Mouse (Mus musculus) CH12.LX (cell line): Measurements from ENCODE around the gene Tulp2. TPM values are rescaled to one million over a fixed set of nuclear protein-coding genes. Genes with fewer than 3 reads are reported as not detected.

Experiments used
- DNase-seq: peaks from one replicate; pipeline ENCODE4 v3.0.0-alpha.2; 2013; ENCODE audit errors: extremely low read depth
- H3K27ac ChIP-seq: 2 replicates; pipeline ENCODE4 v1.5.1; 2012; ENCODE audit warnings: low read depth, mild to moderate bottlenecking, control low read depth, moderate library complexity; ENCODE audit not compliant: insufficient read depth
- H3K27me3 ChIP-seq: replicated peaks from 2 replicates; pipeline ENCODE3; 2012; ENCODE audit warnings: inconsistent platforms
- H3K36me3 ChIP-seq, 2 experiments: replicated peaks in 1 of 2; 2 replicates each; pipeline versions ENCODE3 to v1.6.1; 2012; ENCODE audit warnings: inconsistent platforms in 1 of 2, low read length in 1 of 2, mild to moderate bottlenecking in 1 of 2, mixed read lengths in 1 of 2, moderate library complexity in 1 of 2; ENCODE audit not compliant: control insufficient read depth in 1 of 2, insufficient read depth in 1 of 2
- H3K4me1 ChIP-seq, 2 experiments: 2 replicates each; pipeline ENCODE4 v1.6.1; 2012; ENCODE audit warnings: inconsistent platforms in 1 of 2, moderate library complexity in 1 of 2; ENCODE audit not compliant: insufficient read depth in 2 of 2, control insufficient read depth in 1 of 2
- H3K4me2 ChIP-seq: 2 replicates; pipeline ENCODE4 v1.6.1; 2012; ENCODE audit warnings: low read depth, mild to moderate bottlenecking, control low read depth; ENCODE audit not compliant: poor library complexity, insufficient read depth, severe bottlenecking
- H3K4me3 ChIP-seq, 3 experiments: fragments of 150-350 bp in 1 of 3; sonication (generic) in 1 of 3; replicated peaks in 1 of 3; 2 replicates each; pipeline versions ENCODE3 to v1.5.1; 2011 to 2012; ENCODE audit warnings: low read depth in 2 of 3, low read length in 2 of 3, mild to moderate bottlenecking in 2 of 3, moderate library complexity in 2 of 3, control low read depth in 1 of 3, improper control_type of control experiment in 1 of 3, inconsistent platforms in 1 of 3, mixed read lengths in 1 of 3; ENCODE audit not compliant: poor library complexity in 1 of 3
- H3K79me2 ChIP-seq: replicated peaks from 2 replicates; pipeline ENCODE4 v1.6.1; 2012; ENCODE audit warnings: mild to moderate bottlenecking, moderate library complexity; ENCODE audit not compliant: control insufficient read depth, poor library complexity, insufficient read depth, severe bottlenecking; ENCODE audit errors: extremely low read depth
- H3K9ac ChIP-seq: 2 replicates; pipeline ENCODE4 v1.6.1; 2012; ENCODE audit warnings: low read depth, mild to moderate bottlenecking, control low read depth, moderate library complexity; ENCODE audit not compliant: insufficient read depth
- H3K9me3 ChIP-seq: replicated peaks from 2 replicates; pipeline ENCODE3; 2012; ENCODE audit warnings: low read length, inconsistent platforms, mixed read lengths
- BHLHE40 ChIP-seq: IDR thresholded peaks from 2 replicates; pipeline ENCODE4 v1.6.1; 2011; ENCODE audit warnings: mild to moderate bottlenecking, low read depth, low read length, improper control_type of control experiment
- CHD1 ChIP-seq: IDR thresholded peaks from 2 replicates; pipeline ENCODE4 v1.6.1; 2012; ENCODE audit warnings: low read depth, low read length, improper control_type of control experiment, inconsistent platforms
- CHD2 ChIP-seq: IDR thresholded peaks from 2 replicates; pipeline ENCODE4 v1.6.1; 2011; ENCODE audit warnings: low read length, improper control_type of control experiment
- ELF1 ChIP-seq: IDR thresholded peaks from 2 replicates; pipeline ENCODE4 v1.6.1; 2014; ENCODE audit warnings: low read depth, mild to moderate bottlenecking, inconsistent platforms, low read length, improper control_type of control experiment
- EP300 ChIP-seq: IDR thresholded peaks from 2 replicates; pipeline ENCODE4 v1.6.1; 2011; ENCODE audit warnings: low read length, improper control_type of control experiment
- ETS1 ChIP-seq: conservative IDR thresholded peaks from 2 replicates; pipeline ENCODE4 v1.6.1; 2012; ENCODE audit warnings: low read depth, mild to moderate bottlenecking, inconsistent platforms, low read length, improper control_type of control experiment, moderate library complexity
- HCFC1 ChIP-seq: IDR thresholded peaks from 2 replicates; pipeline ENCODE4 v1.6.1; 2012; ENCODE audit warnings: low read depth, mild to moderate bottlenecking, inconsistent platforms, low read length, improper control_type of control experiment
- IRF4 ChIP-seq: IDR thresholded peaks from 2 replicates; pipeline ENCODE4 v1.6.1; 2014; ENCODE audit warnings: low read depth, mild to moderate bottlenecking, inconsistent platforms, low read length, improper control_type of control experiment
- JUN ChIP-seq: IDR thresholded peaks from 2 replicates; pipeline ENCODE4 v1.6.1; 2011; ENCODE audit warnings: low read depth, mild to moderate bottlenecking, low read length, improper control_type of control experiment, moderate library complexity; ENCODE audit not compliant: insufficient read depth
- JUND ChIP-seq: conservative IDR thresholded peaks from 2 replicates; pipeline ENCODE4 v1.6.1; 2011; ENCODE audit warnings: low read depth, low read length, improper control_type of control experiment
- KAT2A ChIP-seq: IDR thresholded peaks from 2 replicates; pipeline ENCODE4 v1.6.1; 2012; ENCODE audit warnings: low read length, improper control_type of control experiment, inconsistent platforms; ENCODE audit not compliant: insufficient replicate concordance
- MAX ChIP-seq: IDR thresholded peaks from 2 replicates; pipeline ENCODE4 v1.6.1; 2011; ENCODE audit warnings: low read length, improper control_type of control experiment
- MAZ ChIP-seq: IDR thresholded peaks from 2 replicates; pipeline ENCODE4 v1.6.1; 2012; ENCODE audit warnings: low read depth, mild to moderate bottlenecking, inconsistent platforms, low read length, improper control_type of control experiment, moderate library complexity
- MEF2A ChIP-seq: IDR thresholded peaks from 2 replicates; pipeline ENCODE4 v1.6.1; 2014; ENCODE audit warnings: low read depth, mild to moderate bottlenecking, inconsistent platforms, low read length, improper control_type of control experiment, borderline replicate concordance
- MXI1 ChIP-seq: IDR thresholded peaks from 2 replicates; pipeline ENCODE4 v1.6.1; 2011; ENCODE audit warnings: mild to moderate bottlenecking, low read depth, low read length, improper control_type of control experiment
- MYC ChIP-seq: IDR thresholded peaks from 2 replicates; pipeline ENCODE4 v1.6.1; 2011; ENCODE audit warnings: low read depth, mild to moderate bottlenecking, improper control_type of control experiment, low read length
- NELFE ChIP-seq: IDR thresholded peaks from 2 replicates; pipeline ENCODE4 v1.6.1; 2011; ENCODE audit warnings: low read depth, low read length, improper control_type of control experiment
- NRF1 ChIP-seq: IDR thresholded peaks from 2 replicates; pipeline ENCODE4 v1.6.1; 2014; ENCODE audit warnings: low read depth, mild to moderate bottlenecking, inconsistent platforms, low read length, improper control_type of control experiment, moderate library complexity
- POLR2A ChIP-seq: IDR thresholded peaks from 2 replicates; pipeline ENCODE4 v1.6.1; 2011; ENCODE audit warnings: low read depth, mild to moderate bottlenecking, improper control_type of control experiment, low read length
- RCOR1 ChIP-seq: conservative IDR thresholded peaks from 2 replicates; pipeline ENCODE4 v1.6.1; 2012; ENCODE audit warnings: low read depth, mild to moderate bottlenecking, inconsistent platforms, low read length, improper control_type of control experiment
- SIN3A ChIP-seq: IDR thresholded peaks from 2 replicates; pipeline ENCODE4 v1.6.1; 2012; ENCODE audit warnings: low read length, improper control_type of control experiment, inconsistent platforms
- SMC3 ChIP-seq: IDR thresholded peaks from 2 replicates; pipeline ENCODE4 v1.6.1; 2011; ENCODE audit warnings: low read depth, low read length, improper control_type of control experiment
- TBP ChIP-seq: conservative IDR thresholded peaks from 2 replicates; pipeline ENCODE4 v1.6.1; 2011; ENCODE audit warnings: low read depth, low read length, improper control_type of control experiment
- TCF12 ChIP-seq: IDR thresholded peaks from 2 replicates; pipeline ENCODE4 v1.6.1; 2014; ENCODE audit warnings: low read depth, mild to moderate bottlenecking, inconsistent platforms, low read length, improper control_type of control experiment
- USF1 ChIP-seq: IDR thresholded peaks from 2 replicates; pipeline ENCODE4 v1.6.1; 2014; ENCODE audit warnings: low read depth, mild to moderate bottlenecking, inconsistent platforms, low read length, improper control_type of control experiment
- USF2 ChIP-seq: conservative IDR thresholded peaks from 2 replicates; pipeline ENCODE4 v1.6.1; 2011; ENCODE audit warnings: low read depth, low read length, improper control_type of control experiment
- ZC3H11A ChIP-seq: IDR thresholded peaks from 2 replicates; pipeline ENCODE4 v1.6.1; 2012; ENCODE audit warnings: low read depth, mild to moderate bottlenecking, inconsistent platforms, low read length, improper control_type of control experiment
- ZKSCAN1 ChIP-seq: IDR thresholded peaks from 2 replicates; pipeline ENCODE4 v1.6.1; 2012; ENCODE audit warnings: low read depth, inconsistent platforms, low read length, improper control_type of control experiment, borderline replicate concordance
- ZMIZ1 ChIP-seq: IDR thresholded peaks from 2 replicates; pipeline ENCODE4 v1.6.1; 2012; ENCODE audit warnings: low read depth, mild to moderate bottlenecking, inconsistent platforms, low read length, improper control_type of control experiment
- ZNF384 ChIP-seq: IDR thresholded peaks from 2 replicates; pipeline ENCODE4 v1.6.1; 2012; ENCODE audit warnings: low read depth, low read length, improper control_type of control experiment, inconsistent platforms
- dilution Hi-C: fragments of 300-500 bp; cut with MboI; formaldehyde crosslinking; loops from 2 replicates; pipeline ENCODE4 v1.14.3; 2020; ENCODE audit warnings: low sequenced_read_pairs; ENCODE audit not compliant: extremely low pct_unique_long_range_greater_than_20kb, extremely low pct_ligation_motif_present
- in situ Hi-C: fragments of 300-500 bp; cut with MboI; formaldehyde crosslinking; loops from 3 replicates; pipeline ENCODE4 v1.14.3; 2019; ENCODE audit warnings: low sequenced_read_pairs, low pct_ligation_motif_present, low pct_unique_long_range_greater_than_20kb, mixed read lengths
- polyA plus RNA-seq: library from polyadenylated mRNA; unstranded; fragments of >175 nt; gene quantifications from 2 replicates; pipeline ENCODE4 v1.2.1, GENCODE M21; 2012; ENCODE audit warnings: low read depth; ENCODE audit not compliant: insufficient read length
- total RNA-seq, 2 experiments: library from RNA; depleted of rRNA; stranded (reverse); fragments of 300-350 nt in 1 of 2; fragments of >200 nt in 1 of 2; gene quantifications; 2 replicates each; pipeline ENCODE4 v1.2.3; 2012 to 2014

The Tulp2 gene
- total and polyA plus RNA-seq, 3 experiments, result 0.13 TPM; not detected in 2

GRCm38 (mm10) chr7:45466283-45467089 is 15.2 kb upstream of the Tulp2 start, which contains the start of gene Bax:
TSS of gene Bax (minus strand) at chr7:45466898.
- Histone ChIP-seq H3K9ac (peak within 1 kb of the TSS; percentile 77), H3K36me3 (peaks cover 23 to 32% of the 10 kb centered on the region in 2 experiments), H3K27ac (peak within 1 kb of the TSS; percentile 68), H3K79me2 (peaks cover 30% of the 10 kb centered on the region), H3K9me3 (peaks cover 3% of the 10 kb centered on the region), H3K4me2 (peak within 1 kb of the TSS; percentile 78), H3K4me3 (peak within 1 kb of the TSS; percentile 73 to 81 (median 77)), H3K4me1 (peaks cover 8 to 35% of the 10 kb centered on the region in 2 experiments), H3K27me3 (no peaks in the 10 kb centered on the region)
- TF ChIP-seq MEF2A (no peak), SMC3 (no peak), ELF1 (peak; percentile 69; the same call in 1 of the 2 replicates), CHD2 (peak; percentile 35; the same call in 1 of the 2 replicates), NELFE (peak; percentile 67; the same call in 1 of the 2 replicates), RCOR1 (0 out of 2 replicates have a peak, but pooled peaks have one; percentile 56), KAT2A (peak; percentile 60; the same call in 1 of the 2 replicates), IRF4 (peak; percentile 65), USF1 (peak; percentile 99), TCF12 (peak; percentile 79; the same call in 1 of the 2 replicates), MYC (peak; percentile 81; the same call in 1 of the 2 replicates), ZKSCAN1 (no peak), NRF1 (peak; percentile 82), ZC3H11A (no peak), HCFC1 (peak; percentile 82), TBP (0 out of 2 replicates have a peak, but pooled peaks have one; percentile 20), ZMIZ1 (peak; percentile 43; the same call in 1 of the 2 replicates), POLR2A (peak; percentile 69; the same call in 1 of the 2 replicates), USF2 (peak; percentile 99), JUN (no peak), JUND (no peak), EP300 (0 out of 2 replicates have a peak, but pooled peaks have one; percentile 5), MXI1 (peak; percentile 94; the same call in 1 of the 2 replicates), ZNF384 (no peak), MAX (peak; percentile 99), ETS1 (peak; percentile 53), MAZ (0 out of 2 replicates have a peak, but pooled peaks have one; percentile 17), BHLHE40 (peak; percentile 100), CHD1 (0 out of 2 replicates have a peak, but pooled peaks have one; percentile 52), SIN3A (peak; percentile 87)
- dilution Hi-C loops (no loop called here), in situ Hi-C loops (loop anchor here (5.0 to 10.0 kb wide), 2 partner anchors 96 to 218 kb away; partner anchors contain the start of gene Ntn5)
- peak; percentile 94 for DNase-seq
